Mouse (Mus musculus) Muller cell, postnatal 12 days (primary cell): ENCODE data around the gene Zfp932.
"Not testable (repeated sequence)": the region's sequence is repeated elsewhere in the genome, so short reads cannot be mapped to it uniquely, and the experiment has no call there.

ENCODE experiments used
- DNase-seq: peaks from one replicate; pipeline ENCODE4 v3.0.0-alpha.2; 2015; ENCODE audit errors: inconsistent ontology term

The Zfp932 gene

GRCm38 (mm10) chr5:109996026-109996937, at the start of gene Zfp932:
TSS of gene Zfp932 (plus strand) at chr5:109996521.
- peak; percentile 76 for DNase-seq

DNA sequence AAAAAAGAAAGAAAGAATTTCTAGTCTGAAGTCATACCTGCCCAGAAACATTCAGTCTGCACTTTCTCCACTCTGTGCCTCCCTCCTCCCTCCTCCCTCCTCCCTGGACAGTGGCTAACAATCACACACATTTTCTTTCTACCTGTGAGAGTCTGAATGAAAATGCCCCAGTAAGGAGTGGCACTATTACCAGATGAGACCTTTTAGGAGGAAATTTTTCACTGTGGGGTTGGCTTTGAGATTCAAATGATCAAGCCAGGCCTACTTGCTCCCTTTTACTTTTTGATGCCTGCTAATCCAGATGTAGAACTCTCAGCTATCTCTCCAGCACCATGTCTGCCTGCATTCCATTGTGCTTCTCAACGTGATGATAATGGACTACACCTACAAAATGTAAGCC, 46.0 kb upstream of the Zfp932 start:
- DNase-seq: no peak

- not testable (repeated sequence) for DNase-seq
These were observed 15.6 kb upstream of the Zfp932 start for GRCm38 (mm10) chr5:109980743-109981142.

DNA sequence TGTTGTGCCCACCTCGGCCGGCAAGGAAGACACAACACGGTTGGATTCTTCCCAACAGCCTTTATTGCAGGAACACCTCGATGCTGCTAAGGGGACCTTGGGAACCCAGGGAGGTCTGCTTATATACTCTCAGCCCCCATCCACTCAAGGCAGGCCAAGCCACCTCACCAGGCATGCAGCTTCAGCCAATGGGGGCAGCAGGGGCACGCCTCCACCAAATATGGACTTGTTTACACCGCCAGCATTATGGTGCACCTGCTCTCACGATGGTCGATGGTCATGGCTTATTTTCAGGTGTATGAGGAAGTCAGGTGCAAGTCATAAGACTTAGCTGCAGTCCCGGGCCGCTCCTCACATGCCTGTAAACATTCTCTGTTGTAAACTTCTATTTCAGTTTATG, 860 bp upstream of the Zfp932 start:
- not testable (repeated sequence) for DNase-seq

GRCm38 (mm10) chr5:110015775-110016174, 19.5 kb downstream of the Zfp932 start:
- DNase-seq: not testable (repeated sequence)

GRCm38 (mm10) chr5:110023273-110023672, 27.0 kb downstream of the Zfp932 start:
- DNase-seq: no peak

- DNase-seq: peak; percentile 86
These were observed 27.5 kb downstream of the Zfp932 start for GRCm38 (mm10) chr5:110023694-110024427.

GRCm38 (mm10) chr5:110057637-110058408, 61.5 kb downstream of the Zfp932 start:
- DNase-seq: peak; percentile 89
